Mouse (Mus musculus) heart, postnatal 0 days (tissue): ENCODE measurements around the gene Park7. TPM values are rescaled to one million over a fixed set of nuclear protein-coding genes. Genes with fewer than 3 reads are reported as not detected.

Experiments used
- ATAC-seq: fragments of 200-750 bp; cut with Nextera tagmentation; 2 replicates; pipeline ENCODE4 v1.8.0; 2017; ENCODE audit warnings: low read depth, moderate number of reproducible peaks, moderate library complexity; ENCODE audit not compliant: insufficient read depth
- DNase-seq: peaks from one replicate; pipeline ENCODE4 v3.0.0-alpha.2; 2016; ENCODE audit warnings: low spot score
- H3K27ac ChIP-seq: fragments of 300-500 bp; sonication (generic); 2 replicates; pipeline ENCODE4 v1.5.1; 2014; ENCODE audit warnings: low read depth, mild to moderate bottlenecking
- H3K27me3 ChIP-seq: fragments of 300-500 bp; sonication (generic); 2 replicates; pipeline ENCODE4 v1.6.1; 2014; ENCODE audit warnings: low read length, mixed read lengths; ENCODE audit not compliant: control insufficient read depth, insufficient read depth
- H3K36me3 ChIP-seq: fragments of 300-500 bp; sonication (generic); replicated peaks from 2 replicates; pipeline ENCODE4 v1.6.1; 2014; ENCODE audit warnings: low read length, mixed read lengths; ENCODE audit not compliant: control insufficient read depth, insufficient read depth
- H3K4me1 ChIP-seq: fragments of 300-500 bp; sonication (generic); 2 replicates; pipeline ENCODE4 v1.6.1; 2014; ENCODE audit warnings: antibody characterized with exemption; ENCODE audit not compliant: control insufficient read depth, insufficient read depth
- H3K4me2 ChIP-seq: fragments of 300-500 bp; sonication (generic); 2 replicates; pipeline ENCODE4 v1.6.1; 2014; ENCODE audit warnings: low read depth, mild to moderate bottlenecking, low read length, moderate library complexity
- H3K4me3 ChIP-seq: fragments of 300-500 bp; sonication (generic); 2 replicates; pipeline ENCODE4 v1.5.1; 2014; ENCODE audit warnings: low read depth, low read length
- H3K9ac ChIP-seq: fragments of 300-500 bp; sonication (generic); replicated peaks from 2 replicates; pipeline ENCODE4 v1.6.1; 2014; ENCODE audit warnings: low read depth, low read length, mixed read lengths
- H3K9me3 ChIP-seq: fragments of 300-500 bp; sonication (generic); replicated peaks from 2 replicates; pipeline ENCODE4 v1.6.1; 2016; ENCODE audit warnings: low read length; ENCODE audit not compliant: control insufficient read depth
- CTCF ChIP-seq: IDR thresholded peaks from 2 replicates; pipeline ENCODE4 v1.5.1; 2016; ENCODE audit warnings: antibody characterized with exemption, control low read depth, low read depth
- EP300 ChIP-seq: IDR thresholded peaks from 2 replicates; pipeline ENCODE4 v1.6.1; 2016; ENCODE audit warnings: antibody characterized with exemption, low read depth
- WGBS: fragments of 180-500 bp; shearing (Covaris S2); extraction: QIAGEN DNeasy Blood & Tissue Kit; methylation state at CpG from one replicate; pipeline ENCODE4 v1.1.7; 2014; 5-methylcytosine and 5-hydroxymethylcytosine counted together
- polyA plus RNA-seq: library from polyadenylated mRNA; unstranded; fragments of >200 nt; fragmentation: Nextera tagmentation; extraction: Ambion mirVana; gene quantifications from 2 replicates; pipeline ENCODE4 v1.2.1, GENCODE M21; 2015
- total RNA-seq: library from RNA; depleted of rRNA; stranded (reverse); fragments of >200 nt; gene quantifications from 2 replicates; pipeline ENCODE4 v1.2.3, GENCODE M21; 2014; ENCODE audit warnings: low replicate concordance

Park7 gene
- total and polyA plus RNA-seq, 2 experiments from 2014 or later = 120 to 322 TPM

GRCm38 (mm10) chr4:150956369-150957105 lies 42.3 kb upstream of the Park7 start:
- H3K9ac ChIP-seq = no peak overlapping the region
- no peaks in the 10 kb centered on the region for H3K9me3 ChIP-seq
- no peak overlapping the region for H3K4me3 ChIP-seq
- ATAC-seq = no peak
- H3K4me2 ChIP-seq = no peak overlapping the region
- no peak overlapping the region for H3K27ac ChIP-seq
- WGBS = 60% methylated on average over 13 of the region's 13 CpGs
- DNase-seq = no peak
- TF ChIP-seq CTCF (no peak), EP300 (no peak)
- no peaks in the 10 kb centered on the region for H3K36me3 ChIP-seq
- no peaks in the 10 kb centered on the region for H3K27me3 ChIP-seq
- H3K4me1 ChIP-seq = no peaks in the 10 kb centered on the region

- 66% methylated on average over 10 of the region's 10 CpGs for WGBS
- ATAC-seq = no peak
- no peaks in the 10 kb centered on the region for H3K9me3 ChIP-seq
Measured at GRCm38 (mm10) chr4:150950972-150951371, 36.7 kb upstream of the Park7 start.

GRCm38 (mm10) chr4:150944707-150945106 lies 30.5 kb upstream of the Park7 start:
- H3K4me2 ChIP-seq = no peak overlapping the region
- ATAC-seq = no peak
- no peak overlapping the region for H3K4me3 ChIP-seq
- H3K9me3 ChIP-seq = no peaks in the 10 kb centered on the region
- H3K36me3 ChIP-seq = no peaks in the 10 kb centered on the region
- no peaks in the 10 kb centered on the region for H3K4me1 ChIP-seq
- no peak for TF ChIP-seq CTCF
- no peak for TF ChIP-seq EP300
- WGBS = 80% methylated on average over 7 of the region's 7 CpGs
- H3K27ac ChIP-seq = no peak overlapping the region
- H3K27me3 ChIP-seq = no peaks in the 10 kb centered on the region
- DNase-seq = no peak
- no peak overlapping the region for H3K9ac ChIP-seq

More at GRCm38 (mm10) chr4:150950972-150951371, 36.7 kb upstream of the Park7 start:
- Histone ChIP-seq H3K27ac (no peak overlapping the region), H3K4me1 (no peaks in the 10 kb centered on the region), H3K4me2 (no peak overlapping the region), H3K36me3 (no peaks in the 10 kb centered on the region), H3K27me3 (no peaks in the 10 kb centered on the region), H3K4me3 (no peak overlapping the region), H3K9ac (no peak overlapping the region)
- TF ChIP-seq CTCF (no peak), EP300 (no peak)
- no peak for DNase-seq

- Histone ChIP-seq H3K27me3 (no peaks in the 10 kb centered on the region; the same call in 1 of the 2 replicates), H3K4me3 (no peak overlapping the region), H3K4me1 (no peaks in the 10 kb centered on the region), H3K36me3 (no peaks in the 10 kb centered on the region), H3K4me2 (no peak overlapping the region), H3K9me3 (no peaks in the 10 kb centered on the region), H3K9ac (no peak overlapping the region), H3K27ac (no peak overlapping the region)
- ATAC-seq (no peak), DNase-seq (no peak)
- no peak for TF ChIP-seq CTCF
- no peak for TF ChIP-seq EP300
- 63% methylated on average over 13 of the region's 13 CpGs for WGBS
Measured at GRCm38 (mm10) chr4:150939991-150940651, 25.9 kb upstream of the Park7 start.

- H3K36me3 ChIP-seq = no peaks in the 10 kb centered on the region
- H3K4me1 ChIP-seq = no peaks in the 10 kb centered on the region
- H3K4me2 ChIP-seq = peak overlapping the region; percentile 39
- no peak overlapping the region for H3K9ac ChIP-seq
- no peaks in the 10 kb centered on the region for H3K9me3 ChIP-seq
- H3K27me3 ChIP-seq = no peaks in the 10 kb centered on the region; the same call in 1 of the 2 replicates
- TF ChIP-seq EP300 = no peak
- no peak for TF ChIP-seq CTCF
- ATAC-seq (no peak), DNase-seq (no peak)
- 0 out of 2 replicates have a peak overlapping the region, but pooled peaks have one; percentile 1 for H3K4me3 ChIP-seq
- H3K27ac ChIP-seq = no peak overlapping the region
- 11% methylated on average over 14 of the region's 14 CpGs for WGBS
Measured at GRCm38 (mm10) chr4:150938063-150938452, 23.8 kb upstream of the Park7 start.
